Mouse (Mus musculus) frontal cortex, adult (tissue): ENCODE measurements around the gene Cenpq.
A peak's percentile ranks its signal among the peaks of the same experiment; 100 is the strongest.

Source experiments
- ATAC-seq: cut with Nextera tagmentation; 2 replicates; pipeline ENCODE4 v1.9.2; 2017; ENCODE audit warnings: mild to moderate bottlenecking, moderate library complexity, mixed read lengths; ENCODE audit not compliant: low TSS enrichment

The Cenpq gene

DNA sequence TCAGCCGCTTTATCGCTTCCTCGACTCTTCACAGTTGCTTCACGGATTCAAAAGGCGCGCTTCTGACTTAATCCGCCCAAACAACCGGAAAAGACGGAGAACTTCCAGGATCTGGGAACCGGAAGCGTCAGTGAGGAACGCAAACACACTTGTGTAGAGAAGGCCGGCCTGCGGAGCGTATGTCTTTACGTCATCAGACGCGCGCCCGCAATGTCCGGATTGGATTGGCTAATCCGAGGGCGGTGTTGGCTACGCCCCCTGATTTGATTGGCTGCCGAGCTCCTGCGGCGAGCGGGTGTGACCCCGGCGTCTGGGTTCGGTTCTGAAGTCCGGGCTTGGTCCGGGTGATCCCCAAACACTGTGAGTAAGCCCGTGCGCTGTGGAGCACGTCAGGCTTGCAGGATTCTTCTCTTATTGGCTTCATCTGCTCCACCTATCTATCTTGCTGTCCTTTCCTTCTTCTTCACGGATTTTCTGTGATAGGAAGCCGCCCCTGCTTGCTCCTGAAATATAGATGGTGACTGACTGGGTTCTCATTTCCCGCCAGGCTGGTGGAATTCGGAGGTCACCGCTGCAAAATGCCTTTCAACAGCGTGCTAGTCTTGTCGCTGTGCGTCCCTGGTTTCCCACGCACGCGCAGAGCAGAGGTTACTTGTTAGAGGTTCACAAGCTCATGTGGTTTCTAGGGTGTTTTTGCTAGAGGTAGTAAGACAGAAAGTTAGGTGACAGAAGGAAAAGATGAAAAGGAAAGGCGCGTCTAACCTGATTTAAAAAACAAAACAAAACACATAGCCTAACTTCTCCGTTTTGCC, at the start of gene Cenpq, which contains the start of gene Mut:
Cenpq (minus strand) TSS at position 628 of the 812 bp plus-strand sequence.
Mut (plus strand) TSS at position 266 of the 812 bp plus-strand sequence.
- ATAC-seq = peak; percentile 99

DNA sequence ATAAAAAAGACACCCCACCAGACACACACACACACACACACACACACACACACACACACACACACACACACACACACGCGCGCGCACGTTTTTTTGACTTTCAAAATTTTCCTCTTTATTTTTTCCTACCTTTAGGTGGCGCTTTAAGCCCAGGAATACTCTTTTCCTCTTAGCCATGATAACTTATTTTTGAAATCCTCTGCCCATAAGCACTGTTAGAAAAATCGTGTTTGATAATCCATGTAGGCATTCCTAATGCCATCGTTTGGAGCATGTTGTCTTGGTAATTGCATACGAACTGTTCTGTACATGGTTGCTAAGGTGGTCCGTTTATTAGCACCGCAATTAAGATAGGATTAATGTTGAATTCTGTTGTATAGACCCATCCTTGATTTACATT, 43.1 kb upstream of the Cenpq start:
- ATAC-seq = no peak

DNA sequence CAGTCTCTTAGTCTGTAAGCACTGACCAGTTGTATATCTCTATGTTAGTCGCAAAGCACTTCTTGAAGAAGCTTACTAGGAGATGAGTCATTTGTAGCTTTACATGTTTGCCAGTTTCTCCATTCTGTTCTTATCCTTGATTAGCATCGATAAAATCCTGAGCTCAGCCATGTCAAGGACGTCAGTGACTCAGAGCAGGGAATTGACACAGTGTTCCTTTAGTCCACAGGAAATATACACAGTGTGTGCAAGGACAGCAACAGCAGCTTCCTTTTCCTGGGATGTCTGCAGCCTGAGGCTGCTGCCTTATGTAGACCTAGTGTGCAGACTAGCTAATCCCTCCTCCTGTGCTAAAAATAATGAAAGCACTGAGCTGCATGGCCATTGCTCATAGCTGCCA, 13.7 kb upstream of the Cenpq start:
- ATAC-seq = no peak

DNA sequence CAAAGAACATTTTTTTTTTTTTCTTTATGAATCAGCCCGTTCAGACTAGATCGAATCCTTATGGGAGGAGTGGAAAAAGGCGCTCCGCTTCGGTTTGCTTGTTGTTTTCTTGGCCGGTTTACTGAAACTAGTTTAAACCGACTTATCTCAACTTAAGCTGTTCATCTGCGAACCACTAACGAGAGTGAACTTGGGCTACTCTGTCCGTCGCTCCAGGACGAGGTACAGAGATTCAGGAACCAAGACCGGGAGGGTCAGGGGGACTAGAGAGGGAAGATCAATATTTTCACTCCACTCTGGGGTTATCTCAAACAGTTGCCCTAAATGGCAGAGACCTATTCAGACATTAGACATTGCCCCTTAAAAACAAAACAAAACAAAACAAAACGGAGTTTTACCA, 862 bp downstream of the Cenpq start:
- peak; percentile 7; the same call in 1 of the 2 replicates for ATAC-seq

DNA sequence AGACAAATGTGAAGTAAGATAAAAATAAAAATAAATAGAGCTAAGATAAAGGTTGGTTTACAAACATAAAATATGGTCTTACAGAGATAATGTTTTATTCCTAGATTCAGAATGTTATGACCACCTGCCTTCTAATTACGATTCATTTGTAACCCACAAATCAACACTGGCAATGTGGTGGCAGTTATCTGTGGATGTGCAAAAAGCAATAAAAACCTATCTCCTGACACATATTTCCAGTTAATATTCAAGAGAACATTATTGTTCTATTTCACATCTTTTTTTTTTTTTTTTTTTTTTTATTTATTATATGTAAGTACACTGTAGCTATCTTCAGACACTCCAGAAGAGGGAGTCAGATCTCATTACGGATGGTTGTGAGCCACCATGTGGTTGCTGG, 19.3 kb downstream of the Cenpq start:
- no peak for ATAC-seq

DNA sequence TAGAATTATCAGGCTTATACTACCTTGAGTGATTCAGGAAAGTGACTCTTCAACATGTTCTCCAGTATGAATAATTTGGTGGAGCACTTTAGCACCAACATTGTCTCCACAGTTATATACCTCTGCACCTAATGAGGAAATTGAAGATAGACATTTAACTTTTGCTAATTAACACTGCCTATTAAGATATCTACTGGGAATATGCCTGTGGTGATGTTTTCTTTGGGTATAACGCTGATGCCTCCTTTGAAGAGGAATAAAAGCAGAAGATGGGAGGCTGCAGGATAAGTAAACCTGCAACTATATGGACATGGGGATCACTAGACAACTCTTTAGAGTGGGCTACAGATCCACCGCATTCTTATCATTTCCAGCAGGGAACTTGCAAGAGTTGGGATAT, 20.6 kb downstream of the Cenpq start, which contains the start of gene Glyatl3:
Glyatl3 (minus strand) TSS at position 101 of the 400 bp plus-strand sequence.
- ATAC-seq = no peak

DNA sequence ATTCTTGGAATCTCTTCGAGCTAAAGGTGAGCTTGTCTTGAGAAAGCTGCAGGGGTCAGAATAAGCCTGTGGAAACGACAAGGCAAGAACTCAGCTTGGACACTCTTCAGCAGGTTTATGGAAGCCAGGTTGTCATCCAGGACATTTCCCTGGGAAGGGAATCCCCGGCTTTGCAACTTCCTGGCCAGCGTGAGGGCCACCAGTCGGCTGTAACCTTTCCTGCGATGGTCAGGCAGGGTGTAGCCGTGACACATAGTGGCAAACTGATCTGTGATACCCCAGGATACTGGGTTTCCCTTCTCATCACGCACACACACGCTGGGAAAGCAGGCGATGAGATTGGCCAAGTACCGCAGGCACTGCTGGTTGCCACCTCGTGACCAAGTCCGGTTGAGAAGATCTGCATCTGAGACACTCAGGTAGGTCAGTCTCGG, 30.1 kb downstream of the Cenpq start:
- no peak for ATAC-seq

DNA sequence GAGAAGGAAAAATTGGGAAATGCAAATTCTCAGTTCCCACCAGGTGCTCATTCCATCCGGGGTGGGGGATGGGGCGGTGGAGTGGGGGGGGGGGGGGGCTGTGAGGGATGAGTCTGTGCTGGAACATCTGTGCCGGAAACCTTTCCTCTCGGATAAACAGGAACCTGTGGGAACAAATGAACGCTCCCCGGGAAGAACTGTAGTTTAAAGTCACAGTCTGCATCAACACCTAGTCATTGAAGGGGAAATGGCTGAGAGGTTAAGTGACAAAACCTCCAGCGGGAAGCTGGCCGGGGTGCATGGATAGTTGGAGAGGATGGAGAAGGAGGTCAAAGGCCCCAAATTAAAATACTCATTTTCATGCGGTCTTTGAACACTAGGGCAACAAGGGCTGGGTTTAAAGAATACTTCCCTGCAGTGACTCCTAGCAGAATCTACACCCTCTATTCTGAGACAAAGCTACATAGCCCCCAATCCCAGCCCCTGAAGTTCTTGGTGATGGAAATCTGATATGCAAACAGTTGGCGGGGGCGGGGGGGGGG, 30.7 kb downstream of the Cenpq start:
- ATAC-seq = no peak

DNA sequence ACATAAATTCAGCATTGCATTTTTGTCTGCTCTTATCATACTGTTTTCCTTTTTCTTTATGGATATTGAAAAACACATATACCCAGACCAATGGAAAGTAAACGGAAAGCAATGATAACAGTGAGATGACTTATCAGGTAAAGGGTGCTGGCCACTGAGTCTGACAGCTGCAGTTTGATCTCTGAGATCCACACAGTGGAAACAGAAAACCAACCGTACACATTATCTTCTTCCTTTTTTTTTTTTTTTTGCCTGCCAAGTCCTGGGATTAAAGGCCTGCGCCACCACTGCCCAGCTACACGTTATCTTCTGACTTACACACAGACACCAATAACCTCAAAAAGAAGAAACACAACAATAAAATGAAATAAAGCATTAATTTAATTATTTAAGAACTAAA, 31.5 kb downstream of the Cenpq start:
- ATAC-seq = no peak

DNA sequence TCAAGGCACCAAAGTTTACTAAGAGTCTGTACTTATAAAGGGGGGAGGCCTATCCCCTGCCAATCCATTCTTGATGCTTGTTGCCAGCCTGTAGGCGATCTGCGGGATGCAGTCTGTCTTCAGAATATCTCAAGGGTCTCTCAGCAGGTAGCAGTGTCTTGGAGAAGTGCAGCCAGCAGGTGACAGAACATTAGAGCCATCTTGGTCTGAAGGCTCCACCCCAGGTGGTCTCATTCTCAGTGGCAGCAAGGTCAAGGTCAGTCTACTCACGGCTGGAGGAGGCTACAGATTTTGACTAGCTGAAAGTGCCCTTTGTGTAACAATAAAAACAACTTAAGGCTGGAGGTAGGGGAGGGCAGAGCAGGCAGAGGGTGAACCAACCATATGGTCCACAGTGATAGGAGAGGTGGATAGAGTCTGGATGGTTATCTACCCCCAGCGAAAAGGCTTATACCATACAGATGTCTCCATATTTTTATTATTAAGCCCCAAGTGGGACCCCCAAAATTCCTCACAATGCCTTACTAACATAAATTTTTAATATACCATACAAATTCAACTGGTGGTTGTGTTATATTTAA, 35.0 kb downstream of the Cenpq start:
- no peak for ATAC-seq

DNA sequence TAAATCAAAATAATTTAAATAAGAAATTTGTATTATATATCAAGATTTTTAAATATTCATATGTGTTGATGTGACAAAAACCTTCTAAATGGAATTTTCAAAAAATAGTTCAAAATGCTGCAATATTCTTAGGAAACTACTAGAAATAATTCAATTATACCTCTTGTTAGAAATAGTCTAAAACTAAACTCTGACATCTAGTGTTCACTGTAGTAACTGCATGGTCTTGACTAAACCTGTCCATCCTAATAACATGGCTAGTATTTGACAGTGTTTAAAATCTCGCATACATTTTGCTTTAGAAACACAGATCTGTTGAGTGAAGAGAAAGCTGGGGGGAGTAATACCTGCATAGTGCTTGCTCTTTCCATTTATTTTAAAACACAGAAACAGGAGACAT, 38.0 kb downstream of the Cenpq start:
- peak; percentile 55; the same call in 1 of the 2 replicates for ATAC-seq

DNA sequence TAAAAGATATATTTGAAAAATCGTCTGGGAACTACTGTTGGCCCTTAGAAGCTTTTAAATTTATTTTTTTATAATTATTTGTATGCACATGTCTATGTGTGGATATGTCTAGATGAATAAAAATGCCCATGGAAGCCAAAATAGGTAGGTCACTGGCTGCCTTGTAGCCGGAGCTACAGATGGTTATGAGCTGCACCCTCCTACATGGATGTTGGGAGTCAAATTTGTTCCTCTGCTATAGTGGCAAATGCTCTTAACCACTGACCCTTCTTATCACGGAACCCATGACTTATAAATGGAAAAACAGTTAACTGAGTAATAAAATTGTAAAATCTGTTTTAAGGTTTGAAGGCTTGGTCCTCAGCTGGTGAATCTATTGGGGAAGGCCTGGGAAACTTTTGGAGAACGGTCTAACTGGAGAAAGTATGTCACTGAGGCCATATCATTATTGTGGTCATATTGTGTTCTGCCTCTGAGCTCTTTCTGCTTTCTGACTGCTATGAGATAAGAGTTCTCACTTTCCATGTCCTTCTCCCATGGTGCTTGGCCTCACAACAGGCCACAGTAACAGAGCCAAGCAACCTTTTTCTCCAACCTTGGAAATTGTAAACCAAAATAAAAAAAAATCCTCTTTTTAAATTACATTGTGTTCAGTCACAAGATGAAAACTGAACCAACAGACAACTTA, 46.9 kb downstream of the Cenpq start:
- ATAC-seq = no peak

DNA sequence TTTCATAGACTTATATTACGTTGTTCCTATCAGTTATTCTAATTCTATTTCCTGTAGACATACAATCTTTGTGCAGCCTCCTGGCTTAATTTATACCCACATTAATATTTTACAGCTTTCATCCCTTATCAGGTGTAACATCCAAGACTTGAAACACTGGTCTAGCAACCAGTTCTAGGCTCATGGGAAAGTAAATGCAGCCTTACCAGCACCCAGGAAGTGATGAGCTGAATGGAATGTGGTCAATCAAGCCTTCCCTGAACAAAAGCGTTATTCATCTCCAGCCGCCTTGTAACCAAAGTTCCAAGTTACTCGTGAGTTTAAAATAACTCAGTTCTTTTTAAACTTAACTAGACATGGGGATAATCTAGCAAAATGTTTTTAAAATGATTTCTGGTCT, 49.7 kb downstream of the Cenpq start:
- no peak for ATAC-seq

DNA sequence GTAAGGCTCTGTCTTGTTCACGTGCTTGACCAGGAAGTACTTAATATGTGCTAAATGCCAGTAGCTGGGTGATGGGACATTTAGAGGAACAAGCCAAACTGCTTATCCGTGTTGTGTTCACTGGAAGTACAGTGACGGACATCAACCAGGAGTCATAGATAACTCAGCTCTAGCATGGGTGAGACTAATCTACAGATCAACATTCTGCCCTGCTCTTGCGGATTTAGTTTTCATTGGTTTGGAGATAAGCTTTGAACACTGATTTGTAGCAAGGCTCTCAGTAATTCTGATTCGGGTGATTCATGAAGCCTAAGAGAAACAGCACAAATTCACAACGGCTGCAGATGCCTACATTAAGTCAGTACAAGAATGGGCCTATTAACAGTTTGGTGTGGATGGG, 52.7 kb downstream of the Cenpq start:
- no peak for ATAC-seq

DNA sequence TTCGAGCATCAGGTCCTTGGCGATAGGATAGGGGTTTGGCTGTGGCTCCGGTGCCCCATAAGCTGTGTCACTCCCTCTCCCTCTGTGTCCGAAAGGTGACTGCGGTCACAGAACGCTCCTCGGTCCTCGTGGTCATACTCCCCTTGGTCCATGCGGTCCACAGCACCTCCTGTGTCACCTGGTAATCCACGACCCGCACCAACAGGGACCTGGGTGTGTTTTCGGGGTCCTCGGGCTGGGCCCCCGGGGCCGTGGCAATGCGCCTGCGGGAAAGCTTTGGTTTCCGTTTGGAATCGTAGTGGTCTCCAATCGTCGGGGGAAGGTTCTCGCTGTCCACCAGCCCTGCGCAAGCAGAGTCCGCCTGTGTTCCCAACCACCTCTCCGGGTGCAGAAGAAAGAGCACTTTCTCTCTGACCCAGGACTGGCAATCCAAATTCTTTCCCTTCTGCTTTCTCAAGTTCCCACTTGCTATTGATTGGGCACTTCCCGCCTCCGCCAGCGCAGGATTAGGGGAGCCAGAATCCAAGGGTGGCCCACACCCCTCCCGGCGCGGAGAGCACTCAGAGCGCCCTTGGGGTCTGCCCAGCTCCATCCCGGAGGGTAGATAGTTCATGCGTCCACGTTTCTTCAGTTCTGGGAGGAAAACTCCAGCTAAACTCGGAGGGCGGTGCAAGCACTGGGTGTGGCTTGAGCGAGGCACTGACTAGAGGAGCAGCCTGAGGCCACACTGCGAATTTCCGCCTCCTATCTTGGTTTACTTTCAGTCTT, 54.7 kb downstream of the Cenpq start, which contains the start of gene 9130008F23Rik:
9130008F23Rik (minus strand) TSS at position 636 of the 768 bp plus-strand sequence.
- ATAC-seq = peak; percentile 59

DNA sequence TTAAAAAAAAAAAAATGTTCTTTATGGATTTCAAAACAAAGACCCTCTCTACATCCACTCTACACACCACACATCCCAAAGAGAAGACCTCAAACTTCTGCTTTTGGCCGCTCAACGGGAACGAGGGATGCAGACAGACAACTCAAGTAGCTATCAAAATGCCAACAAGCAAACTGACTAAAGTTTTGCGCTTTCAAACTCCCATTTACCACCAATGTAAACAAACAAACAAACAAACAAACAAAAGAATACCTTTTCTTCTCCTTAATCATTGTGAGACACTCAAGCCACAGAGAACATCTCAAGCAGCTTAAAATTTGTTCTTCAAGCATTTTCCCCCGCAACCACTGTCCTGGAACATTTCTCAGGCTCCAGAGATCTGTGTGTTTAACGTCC, 55.3 kb downstream of the Cenpq start:
- no peak for ATAC-seq

DNA sequence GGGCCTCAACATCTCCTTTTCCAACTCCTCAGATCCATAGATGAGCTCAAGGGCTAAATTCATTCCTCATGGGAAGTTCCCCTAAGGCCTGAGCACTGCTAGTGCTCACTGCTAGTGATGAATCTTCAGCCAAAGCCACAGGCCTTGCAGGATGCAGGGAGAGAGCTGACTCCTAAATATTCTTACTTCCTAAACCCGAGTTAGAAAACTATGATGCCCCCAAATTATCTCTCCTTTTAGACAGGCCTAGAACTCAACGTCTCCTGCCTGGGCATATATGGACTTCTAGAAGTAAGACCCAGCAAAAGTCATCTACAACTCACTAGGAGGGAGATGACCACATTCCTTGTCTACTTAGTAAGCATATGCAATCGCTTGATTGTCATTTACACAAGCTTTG, 57.1 kb downstream of the Cenpq start:
- ATAC-seq = no peak

DNA sequence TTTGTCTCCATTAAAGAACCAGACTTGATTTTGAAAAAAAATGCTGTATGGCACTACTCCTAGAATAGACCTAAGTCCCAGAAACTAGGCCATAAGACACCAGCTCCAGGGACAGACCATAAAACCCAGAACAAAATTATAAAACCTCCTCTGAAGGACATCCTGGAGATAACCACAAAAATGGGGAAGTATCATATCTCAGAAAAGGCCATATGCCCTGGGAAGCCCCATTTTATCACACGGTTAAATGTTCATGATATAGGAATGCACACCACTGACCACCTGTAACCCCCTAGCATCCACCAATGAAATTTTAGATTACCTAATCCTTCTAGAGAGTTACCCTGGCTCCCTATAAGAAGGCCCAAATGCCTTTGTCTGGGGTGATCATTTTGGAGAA, 59.3 kb downstream of the Cenpq start:
- ATAC-seq = no peak

DNA sequence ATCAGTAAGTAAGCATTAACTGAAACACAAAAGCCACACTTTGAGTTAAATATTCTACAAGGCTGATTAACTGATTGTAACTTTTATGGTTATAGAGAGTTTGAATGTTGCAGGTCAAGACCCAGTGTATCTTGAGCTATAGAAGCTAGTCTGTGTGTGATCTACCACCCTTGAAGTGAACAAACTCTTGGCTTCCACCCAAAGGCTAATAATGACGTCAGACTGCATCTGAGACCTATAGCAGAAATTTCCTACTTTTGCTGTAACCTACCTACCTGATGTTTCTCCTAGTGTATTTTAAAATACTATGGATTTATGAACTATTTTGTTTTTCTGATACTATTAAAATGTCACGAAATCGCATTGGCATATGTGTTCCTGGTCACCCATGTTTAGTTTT, 60.1 kb downstream of the Cenpq start:
- no peak for ATAC-seq

DNA sequence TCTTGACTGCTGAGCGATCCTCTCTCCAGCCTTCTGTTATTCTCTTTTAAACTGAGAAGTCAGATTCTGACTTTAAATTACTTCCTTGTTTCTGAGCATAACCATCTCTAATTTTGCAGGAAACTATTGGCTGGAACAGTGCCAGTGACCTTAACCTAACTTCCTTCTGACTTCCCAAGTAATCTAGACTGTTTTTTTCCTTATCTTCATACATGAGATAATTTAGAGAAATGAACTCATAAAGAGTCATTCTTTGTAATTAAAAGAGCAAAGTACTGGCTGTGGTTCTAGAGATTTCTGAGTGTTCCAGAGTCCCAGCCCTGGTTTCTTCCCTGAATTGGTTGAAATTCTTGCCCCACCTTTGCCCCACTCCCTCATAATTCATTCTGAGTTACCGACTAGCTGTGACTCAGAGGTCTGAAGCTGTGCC, 61.2 kb downstream of the Cenpq start:
- no peak for ATAC-seq
